Mouse (Mus musculus): ENCODE measurements around the gene Rnpep. TPM values are rescaled to one million over a fixed set of nuclear protein-coding genes. Genes with fewer than 3 reads are reported as not detected.
"Not testable (repeated sequence)": the region's sequence is repeated elsewhere in the genome, so short reads cannot be mapped to it uniquely, and the experiment has no call there.

Gene Rnpep
- polyA plus RNA-seq, 1 experiment from 2014 or later = 96.0 TPM

DNA sequence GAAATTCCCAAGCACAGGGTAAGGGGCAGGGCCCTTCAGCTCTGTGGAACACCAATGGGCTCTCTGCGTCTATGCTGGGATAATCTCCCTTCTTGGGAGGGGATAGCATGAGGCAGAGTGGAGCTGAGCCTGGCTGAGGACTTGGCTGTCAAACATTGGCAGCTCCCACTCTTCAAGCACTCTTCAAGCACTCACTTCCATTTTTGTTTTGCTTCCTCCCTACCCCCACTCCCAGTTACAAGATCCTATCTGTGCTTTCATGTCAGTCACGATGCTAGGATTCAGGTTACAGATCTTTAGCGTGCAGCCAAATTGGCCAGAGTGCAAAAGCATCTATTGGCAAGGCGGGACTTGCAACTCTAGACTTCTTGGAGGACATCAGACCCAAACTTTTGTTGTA is 31.0 kb downstream of the Rnpep start:
- no peak overlapping the region for H3K27ac ChIP-seq (replicated peaks)
- no peak overlapping the region for H3K4me2 ChIP-seq (replicated peaks)
- H3K9ac ChIP-seq (replicated peaks) = no peak overlapping the region
- no peaks in the 10 kb centered on the region for H3K27me3 ChIP-seq
- no peaks in the 10 kb centered on the region for H3K9me3 ChIP-seq
- H3K4me1 ChIP-seq = peaks cover 7% of the 10 kb centered on the region
- no peak overlapping the region for H3K4me3 ChIP-seq
- H3K36me3 ChIP-seq = no peaks in the 10 kb centered on the region
- ATAC-seq (replicated peaks) = no peak
- 51% methylated on average over 4 of the region's 4 CpGs for WGBS

DNA sequence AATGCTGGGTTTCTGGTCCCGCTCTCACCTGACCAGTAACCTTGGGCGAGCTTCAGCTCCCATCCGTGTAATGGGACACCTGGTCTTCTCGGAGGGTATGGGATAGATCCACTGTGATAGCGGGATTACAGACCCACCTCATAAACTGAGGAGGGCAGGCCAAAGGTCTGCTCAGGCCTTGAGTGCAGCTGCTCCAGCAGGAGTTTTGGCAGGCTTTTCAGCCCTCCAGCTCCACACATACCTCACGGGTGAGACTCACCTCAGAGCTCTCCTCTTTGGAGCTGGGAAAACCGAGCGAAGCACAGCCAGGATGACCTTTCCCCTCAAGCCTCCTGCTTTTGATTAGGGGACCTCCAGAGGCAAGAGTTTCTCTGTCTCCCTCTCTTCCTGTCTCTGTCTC is 32.5 kb downstream of the Rnpep start:
- Histone ChIP-seq H3K4me1 (peaks cover 7% of the 10 kb centered on the region), H3K27me3 (no peaks in the 10 kb centered on the region), H3K4me3 (no peak overlapping the region), H3K36me3 (no peaks in the 10 kb centered on the region), H3K4me2 (replicated peaks) (no peak overlapping the region), H3K27ac (replicated peaks) (no peak overlapping the region), H3K9me3 (no peaks in the 10 kb centered on the region), H3K9ac (replicated peaks) (no peak overlapping the region)
- 89% methylated on average over 8 of the region's 8 CpGs for WGBS
- ATAC-seq (replicated peaks) = no peak

DNA sequence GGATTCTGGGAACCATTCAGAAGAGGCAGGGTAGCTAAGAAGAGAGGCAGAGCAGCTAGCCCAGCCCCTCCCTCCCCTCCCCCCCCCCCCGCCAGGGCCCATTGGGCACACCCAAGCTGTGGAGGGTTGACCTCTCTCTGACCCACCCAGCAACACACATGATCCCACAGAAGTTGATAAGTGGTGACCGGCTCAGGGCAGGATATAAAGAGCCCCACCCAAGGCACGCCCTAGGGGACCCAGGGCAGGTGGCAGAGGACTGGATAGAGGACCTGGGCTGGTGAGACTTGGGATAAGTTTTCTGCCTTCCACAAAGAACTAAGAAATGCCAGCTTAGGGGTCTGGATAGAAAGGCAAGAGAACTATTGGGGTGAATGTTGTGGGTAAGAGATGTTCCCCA is 33.2 kb downstream of the Rnpep start:
- peaks cover 7% of the 10 kb centered on the region for H3K4me1 ChIP-seq
- 91% methylated on average over 2 of the region's 3 CpGs for WGBS
- ATAC-seq (replicated peaks) = no peak
- no peaks in the 10 kb centered on the region for H3K27me3 ChIP-seq
- H3K4me2 ChIP-seq (replicated peaks) = no peak overlapping the region
- no peak overlapping the region for H3K9ac ChIP-seq (replicated peaks)
- H3K27ac ChIP-seq (replicated peaks) = no peak overlapping the region
- no peaks in the 10 kb centered on the region for H3K36me3 ChIP-seq
- H3K4me3 ChIP-seq = no peak overlapping the region
- H3K9me3 ChIP-seq = no peaks in the 10 kb centered on the region

DNA sequence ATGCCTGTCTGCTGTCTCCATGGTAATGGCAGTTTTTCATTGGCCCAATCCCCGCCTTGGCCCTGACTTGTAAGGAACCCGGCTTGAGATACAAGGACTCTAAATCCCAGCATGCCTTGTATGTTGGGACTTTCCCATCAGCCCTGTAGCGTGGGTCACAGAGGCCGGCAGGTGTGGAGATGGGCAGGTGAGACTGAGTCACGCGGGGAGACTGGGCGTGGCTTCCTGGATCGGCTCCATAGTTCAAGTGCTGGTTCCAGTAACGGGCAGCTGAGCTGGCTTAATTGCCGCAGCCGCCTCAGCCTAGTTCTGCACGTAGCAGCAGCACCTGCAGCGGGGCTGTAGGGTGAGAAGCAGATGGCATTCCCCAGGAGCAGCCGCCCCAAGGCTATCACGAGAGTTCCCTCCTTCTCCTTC is 35.4 kb downstream of the Rnpep start:
- H3K9me3 ChIP-seq = no peaks in the 10 kb centered on the region
- H3K36me3 ChIP-seq = no peaks in the 10 kb centered on the region
- peak overlapping the region; percentile 41 for H3K4me3 ChIP-seq
- H3K4me1 ChIP-seq = peaks cover 7% of the 10 kb centered on the region
- H3K9ac ChIP-seq (replicated peaks) = peak overlapping the region; percentile 39
- WGBS = 5% methylated on average over 15 of the region's 15 CpGs
- peak; percentile 88 for ATAC-seq (replicated peaks)
- H3K27me3 ChIP-seq = no peaks in the 10 kb centered on the region
- peak overlapping the region; percentile 50 for H3K4me2 ChIP-seq (replicated peaks)
- peak overlapping the region; percentile 29; the same call in 1 of the 2 replicates for H3K27ac ChIP-seq (replicated peaks)

DNA sequence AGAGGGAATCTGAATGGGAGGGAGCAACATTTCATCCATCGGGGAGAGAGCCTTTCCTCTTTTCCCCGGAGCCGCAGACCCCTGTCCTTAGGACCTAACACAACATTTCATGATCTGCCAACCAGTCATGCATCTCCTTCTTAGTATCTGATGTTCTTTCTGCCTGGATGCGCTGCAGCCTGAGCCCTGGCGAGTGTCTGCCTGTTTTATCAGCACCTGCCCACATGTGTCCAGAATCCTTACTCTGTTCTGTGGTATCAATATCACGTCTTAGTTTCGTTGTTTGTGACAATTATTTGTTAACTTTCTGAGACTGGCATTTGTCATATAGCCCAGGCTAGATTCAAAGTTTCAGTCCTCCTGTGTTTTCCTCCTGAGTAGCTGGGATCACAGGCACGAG is 39.9 kb downstream of the Rnpep start:
- H3K36me3 ChIP-seq = no peaks in the 10 kb centered on the region
- H3K4me3 ChIP-seq = no peak overlapping the region
- H3K9me3 ChIP-seq = no peaks in the 10 kb centered on the region
- H3K27me3 ChIP-seq = no peaks in the 10 kb centered on the region
- 75% methylated on average over 8 of the region's 8 CpGs for WGBS
- ATAC-seq (replicated peaks) = no peak
- no peak overlapping the region for H3K27ac ChIP-seq (replicated peaks)
- H3K4me1 ChIP-seq = peaks cover 7% of the 10 kb centered on the region
- H3K9ac ChIP-seq (replicated peaks) = no peak overlapping the region
- no peak overlapping the region for H3K4me2 ChIP-seq (replicated peaks)

DNA sequence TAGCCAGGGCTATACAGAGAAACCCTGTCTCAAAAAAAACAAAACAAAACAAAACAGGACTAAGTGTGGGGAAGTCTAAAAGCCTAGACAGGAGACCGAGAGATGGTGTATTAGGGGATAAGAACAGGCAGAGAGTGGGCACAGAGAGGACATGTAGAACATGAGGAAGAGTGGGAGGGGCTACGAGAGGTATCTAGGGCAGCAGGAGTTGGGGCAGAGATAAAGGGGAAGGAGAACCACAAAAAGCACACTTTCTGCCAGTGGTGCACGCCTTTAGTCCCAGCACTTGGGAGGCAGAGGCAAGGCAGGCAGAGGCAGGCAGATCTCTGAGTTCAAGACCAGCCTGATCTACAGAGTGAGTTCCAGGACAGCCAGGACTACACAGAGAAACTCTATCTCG is 43.7 kb downstream of the Rnpep start:
- not testable (repeated sequence) for H3K27me3 ChIP-seq; H3K27ac ChIP-seq (replicated peaks); H3K4me2 ChIP-seq (replicated peaks); H3K4me3 ChIP-seq; H3K9me3 ChIP-seq; ATAC-seq (replicated peaks); H3K4me1 ChIP-seq; H3K36me3 ChIP-seq; H3K9ac ChIP-seq (replicated peaks)
- whole genome bisulfite sequencing = 90% methylated on average over 4 of the region's 4 CpGs

DNA sequence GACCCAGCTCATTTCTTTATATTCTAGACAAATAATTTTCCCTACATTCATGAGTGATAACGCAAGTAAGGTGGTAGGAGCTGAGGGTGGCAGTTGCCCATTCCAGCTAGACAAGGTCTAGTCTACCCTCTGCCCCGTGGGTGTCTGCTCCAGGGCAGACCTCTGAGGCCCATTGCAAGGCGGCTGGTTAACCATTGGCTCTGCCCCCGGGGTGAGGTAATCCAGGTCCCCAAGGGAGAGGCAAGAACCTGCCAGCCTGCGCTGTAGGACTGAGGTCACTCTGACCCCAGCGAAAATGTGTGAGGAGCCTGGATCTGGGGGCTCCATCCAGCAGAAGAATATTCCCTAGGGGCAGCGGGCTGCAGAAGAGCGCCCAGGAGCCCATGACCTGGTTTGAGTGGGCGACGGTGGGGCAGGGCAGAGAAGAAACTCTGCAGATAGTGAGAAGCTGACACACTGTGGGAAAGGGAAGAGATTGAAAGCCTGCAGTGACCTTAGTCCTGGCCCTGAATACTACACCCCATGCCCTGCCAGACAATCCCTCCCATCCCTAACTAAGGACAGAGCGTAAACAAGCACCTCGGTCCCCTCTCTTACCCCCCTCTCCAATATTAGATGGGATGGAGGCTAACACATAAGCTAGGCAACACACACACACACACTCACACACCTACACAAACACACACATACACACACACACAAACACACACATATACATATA is 46.6 kb downstream of the Rnpep start:
- H3K9me3 ChIP-seq = no peaks in the 10 kb centered on the region
- no peaks in the 10 kb centered on the region for H3K36me3 ChIP-seq
- ATAC-seq (replicated peaks) = no peak
- H3K27me3 ChIP-seq = no peaks in the 10 kb centered on the region
- 68% methylated on average over 12 of the region's 12 CpGs for WGBS
- H3K4me3 ChIP-seq = no peak overlapping the region
- no peak overlapping the region for H3K27ac ChIP-seq (replicated peaks)
- H3K9ac ChIP-seq (replicated peaks) = no peak overlapping the region
- H3K4me2 ChIP-seq (replicated peaks) = no peak overlapping the region
- H3K4me1 ChIP-seq = no peaks in the 10 kb centered on the region

DNA sequence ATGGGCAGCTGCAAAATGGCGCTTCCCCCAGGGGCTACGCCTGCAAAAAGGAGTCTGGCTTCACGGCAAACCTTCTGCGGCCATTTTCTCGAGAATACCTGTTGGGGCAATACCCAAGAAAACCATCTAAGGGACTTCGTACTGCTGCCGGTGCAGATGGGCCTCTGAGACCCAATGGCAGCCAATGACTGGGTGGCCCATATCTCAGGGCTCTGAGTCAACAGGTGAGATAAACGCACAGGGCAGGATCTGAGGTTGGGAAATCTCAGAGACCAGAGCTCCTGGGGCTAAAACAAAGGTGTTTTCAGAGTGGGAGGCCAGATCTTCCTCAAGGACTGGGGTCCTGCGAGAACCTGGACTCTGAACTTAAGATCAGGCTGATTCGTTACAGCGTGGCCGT is 49.1 kb downstream of the Rnpep start:
- Histone ChIP-seq H3K27ac (replicated peaks) (no peak overlapping the region), H3K9ac (replicated peaks) (no peak overlapping the region), H3K4me3 (no peak overlapping the region), H3K27me3 (no peaks in the 10 kb centered on the region), H3K4me2 (replicated peaks) (no peak overlapping the region), H3K9me3 (no peaks in the 10 kb centered on the region), H3K4me1 (no peaks in the 10 kb centered on the region), H3K36me3 (no peaks in the 10 kb centered on the region)
- ATAC-seq (replicated peaks) = no peak
- 90% methylated on average over 12 of the region's 12 CpGs for WGBS

DNA sequence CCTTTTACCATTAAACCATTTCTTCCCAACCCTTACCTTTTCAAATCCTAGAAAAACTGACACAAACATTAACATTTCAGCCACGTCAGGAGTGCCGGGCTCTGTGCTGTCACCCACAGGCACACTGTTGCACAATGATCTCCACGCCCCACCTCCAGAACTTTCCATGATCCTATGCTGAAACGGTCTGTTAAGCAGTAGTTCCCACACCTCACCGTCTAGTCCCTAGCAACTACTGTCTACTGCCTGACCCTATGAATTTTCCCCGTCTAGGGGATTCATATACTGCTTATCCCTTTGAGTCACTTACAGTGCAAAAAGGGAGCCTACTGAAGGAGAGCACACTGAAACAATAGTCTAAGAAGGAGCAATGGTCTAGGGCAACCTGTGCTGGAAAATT is 49.9 kb downstream of the Rnpep start:
- no peak overlapping the region for H3K9ac ChIP-seq (replicated peaks)
- 92% methylated on average over 6 of the region's 6 CpGs for WGBS
- no peak overlapping the region for H3K4me2 ChIP-seq (replicated peaks)
- no peak overlapping the region for H3K4me3 ChIP-seq
- H3K4me1 ChIP-seq = no peaks in the 10 kb centered on the region
- no peaks in the 10 kb centered on the region for H3K9me3 ChIP-seq
- H3K27me3 ChIP-seq = no peaks in the 10 kb centered on the region
- ATAC-seq (replicated peaks) = no peak
- H3K36me3 ChIP-seq = no peaks in the 10 kb centered on the region
- no peak overlapping the region for H3K27ac ChIP-seq (replicated peaks)

DNA sequence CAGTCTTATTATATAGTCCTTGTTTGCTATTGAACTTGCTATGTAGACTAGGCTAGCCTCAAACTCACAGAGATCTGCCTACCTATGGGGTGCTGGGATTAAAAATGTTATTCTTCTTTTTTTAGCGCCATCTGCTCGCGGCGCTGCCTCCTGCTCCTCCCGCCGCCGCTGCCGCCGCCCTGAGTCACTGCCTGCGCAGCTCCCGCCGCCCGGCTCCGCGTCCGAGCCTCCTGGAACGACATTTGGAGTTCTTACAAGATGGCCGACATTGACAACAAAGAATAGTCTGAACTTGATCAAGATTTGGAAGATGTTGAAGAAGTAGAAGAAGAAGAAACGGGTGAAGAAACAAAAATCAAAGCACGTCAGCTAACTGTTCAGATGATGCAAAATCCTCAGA is 52.0 kb downstream of the Rnpep start:
- not testable (repeated sequence) for H3K27ac ChIP-seq (replicated peaks); ATAC-seq (replicated peaks); H3K4me1 ChIP-seq; H3K4me2 ChIP-seq (replicated peaks); H3K9ac ChIP-seq (replicated peaks); H3K27me3 ChIP-seq; H3K4me3 ChIP-seq; H3K9me3 ChIP-seq; H3K36me3 ChIP-seq
- 79% methylated on average over 20 of the region's 20 CpGs for WGBS

DNA sequence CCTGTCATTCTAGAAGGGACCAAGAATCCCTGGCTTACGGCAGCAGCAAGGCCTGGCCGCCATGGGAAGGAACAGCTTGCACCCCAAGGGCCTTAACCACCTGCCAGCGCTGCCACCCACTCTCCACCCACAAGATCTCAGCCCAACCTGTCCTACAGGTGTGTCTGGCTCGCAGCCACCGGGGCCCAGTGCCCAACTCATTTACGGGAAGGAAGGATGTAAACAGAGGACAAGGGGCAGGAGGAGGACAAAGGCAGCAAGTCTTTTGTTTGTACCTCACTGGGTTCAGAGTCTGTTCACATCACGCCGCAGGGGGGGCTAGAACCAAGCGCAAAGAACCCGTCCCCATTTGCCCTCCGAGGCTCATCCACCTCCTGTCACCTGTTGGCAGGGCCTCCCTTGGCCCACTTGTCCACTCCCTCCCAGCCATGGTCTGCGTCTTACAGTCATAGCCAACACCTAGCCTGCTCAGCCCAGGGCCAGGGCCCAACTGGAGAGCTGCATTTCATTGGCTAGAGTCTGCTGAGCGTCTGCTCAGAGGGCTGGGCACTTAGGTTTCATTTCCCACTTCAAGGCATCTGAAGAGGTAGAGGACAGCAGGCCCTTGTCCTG is 56.4 kb downstream of the Rnpep start:
- H3K4me1 ChIP-seq = no peaks in the 10 kb centered on the region
- no peak for ATAC-seq (replicated peaks)
- no peaks in the 10 kb centered on the region for H3K36me3 ChIP-seq
- H3K4me3 ChIP-seq = no peak overlapping the region
- 83% methylated on average over 13 of the region's 13 CpGs for WGBS
- H3K27ac ChIP-seq (replicated peaks) = no peak overlapping the region
- H3K4me2 ChIP-seq (replicated peaks) = no peak overlapping the region
- H3K9me3 ChIP-seq = no peaks in the 10 kb centered on the region
- H3K9ac ChIP-seq (replicated peaks) = no peak overlapping the region
- H3K27me3 ChIP-seq = no peaks in the 10 kb centered on the region

DNA sequence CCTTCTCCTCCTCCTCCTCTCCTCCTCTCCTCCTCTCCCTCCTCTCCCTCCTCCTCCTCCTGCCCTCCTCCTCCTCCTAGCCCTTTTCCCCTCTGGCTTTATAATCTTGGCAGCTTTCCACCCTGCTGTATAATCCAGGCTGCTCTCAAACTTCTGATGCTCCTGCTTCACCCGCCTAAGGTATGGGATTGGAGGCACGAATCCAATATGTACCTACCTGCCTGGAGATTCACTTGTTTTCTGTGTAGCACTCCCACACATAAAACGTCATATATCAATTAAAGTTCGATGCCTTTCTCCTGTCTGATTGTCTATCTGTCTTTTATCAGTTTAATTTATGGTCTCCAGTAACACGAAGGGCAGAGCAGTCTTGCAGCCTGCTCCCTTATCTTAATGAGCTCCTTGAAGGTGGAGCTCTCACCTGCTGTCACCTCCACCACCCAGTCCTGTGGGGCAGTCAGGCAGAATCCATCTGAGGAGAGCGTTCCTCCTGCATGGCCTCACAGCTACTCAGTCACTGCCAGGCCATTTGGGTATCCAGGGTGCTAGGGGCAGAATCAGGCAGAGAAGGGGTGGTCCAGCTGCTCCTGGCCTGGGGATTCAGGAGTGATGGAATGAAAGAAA is 58.8 kb downstream of the Rnpep start:
- ATAC-seq (replicated peaks) = no peak
- 62% methylated on average over 6 of the region's 6 CpGs for WGBS
- H3K27ac ChIP-seq (replicated peaks) = no peak overlapping the region

More for the DNA sequence above, 58.8 kb downstream of the Rnpep start:
- no peaks in the 10 kb centered on the region for H3K27me3 ChIP-seq
- no peaks in the 10 kb centered on the region for H3K36me3 ChIP-seq
- no peaks in the 10 kb centered on the region for H3K4me1 ChIP-seq
- no peak overlapping the region for H3K4me2 ChIP-seq (replicated peaks)
- no peaks in the 10 kb centered on the region for H3K9me3 ChIP-seq
- no peak overlapping the region for H3K9ac ChIP-seq (replicated peaks)
- H3K4me3 ChIP-seq = no peak overlapping the region
